Mouse (Mus musculus) spleen, adult 2 months (tissue): ENCODE results near the gene Utp20.

ENCODE experiments used
- CTCF ChIP-seq: fragments of 200-500 bp; IDR thresholded peaks from 2 replicates; pipeline ENCODE4 v1.5.1; 2011; ENCODE audit warnings: mild to moderate bottlenecking, inconsistent platforms; ENCODE audit not compliant: insufficient read depth, insufficient read length, insufficient replicate concordance; ENCODE audit errors: extremely low read depth
- POLR2A ChIP-seq: fragments of 200-500 bp; IDR thresholded peaks from 2 replicates; pipeline ENCODE4 v1.6.1; 2011; ENCODE audit warnings: low read depth, low read length, inconsistent platforms

DNA sequence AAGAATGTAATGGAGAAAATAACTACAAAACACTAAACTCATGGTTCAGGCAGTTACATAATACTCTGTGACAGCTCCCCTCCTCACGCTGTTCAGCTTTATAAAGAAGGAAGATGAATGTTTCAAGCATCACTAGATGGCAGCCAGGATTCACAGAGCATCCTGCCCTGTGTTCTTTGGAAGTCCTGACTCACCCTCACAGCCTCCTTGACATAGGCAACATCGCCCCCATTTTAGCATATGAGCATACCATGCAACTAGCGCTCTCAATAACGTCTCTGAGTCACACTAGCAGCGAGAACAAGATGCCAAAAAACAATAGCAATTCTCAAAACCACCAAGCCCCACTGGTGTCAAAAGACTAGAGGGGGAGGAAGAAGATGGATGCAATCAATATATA is 9.3 kb downstream of the Utp20 start:
- no peak for TF ChIP-seq POLR2A
- no peak for TF ChIP-seq CTCF
